Mouse (Mus musculus): ENCODE measurements around the gene Kiss1r.

The Kiss1r gene

GRCm38 (mm10) chr10:79924998-79925784 is 8.4 kb downstream of the Kiss1r start:
- DNase-seq (ENCODE audit: low spot score): peak; percentile 92

GRCm38 (mm10) chr10:79925785-79926490 is 9.2 kb downstream of the Kiss1r start:
- no peak for DNase-seq (ENCODE audit: low spot score)

GRCm38 (mm10) chr10:79926491-79927323 is 9.9 kb downstream of the Kiss1r start, which contains the start of gene Arid3a:
Gene Arid3a (plus strand): TSS chr10:79927043.
- DNase-seq (ENCODE audit: low spot score): peak; percentile 91

- peak; percentile 41 for DNase-seq (ENCODE audit: low spot score)
Measured at GRCm38 (mm10) chr10:79927324-79928029, 10.7 kb downstream of the Kiss1r start.

GRCm38 (mm10) chr10:79928030-79928694 is 11.4 kb downstream of the Kiss1r start:
- no peak for DNase-seq (ENCODE audit: low spot score)

- no peak for DNase-seq (ENCODE audit: low spot score)
Measured at GRCm38 (mm10) chr10:79928907-79929701, 12.3 kb downstream of the Kiss1r start.

- DNase-seq (ENCODE audit: low spot score): no peak
Measured at GRCm38 (mm10) chr10:79929967-79930825, 13.4 kb downstream of the Kiss1r start.

GRCm38 (mm10) chr10:79930826-79931186 is 14.0 kb downstream of the Kiss1r start:
- no peak for DNase-seq (ENCODE audit: low spot score)

GRCm38 (mm10) chr10:79931797-79932196 is 15.0 kb downstream of the Kiss1r start:
- no peak for DNase-seq (ENCODE audit: low spot score)

- DNase-seq (ENCODE audit: low spot score): peak; percentile 72
Measured at GRCm38 (mm10) chr10:79932736-79933135, 16.0 kb downstream of the Kiss1r start.

GRCm38 (mm10) chr10:79933145-79933679 is 16.4 kb downstream of the Kiss1r start:
- peak; percentile 56 for DNase-seq (ENCODE audit: low spot score)

- no peak for DNase-seq (ENCODE audit: low spot score)
Measured at GRCm38 (mm10) chr10:79933861-79934260, 17.1 kb downstream of the Kiss1r start.

GRCm38 (mm10) chr10:79934272-79934721 is 17.5 kb downstream of the Kiss1r start:
- peak; percentile 80 for DNase-seq (ENCODE audit: low spot score)

- DNase-seq (ENCODE audit: low spot score): no peak
Measured at GRCm38 (mm10) chr10:79934794-79935569, 18.2 kb downstream of the Kiss1r start.

- no peak for DNase-seq (ENCODE audit: low spot score)
Measured at GRCm38 (mm10) chr10:79936284-79936910, 19.6 kb downstream of the Kiss1r start.

- peak; percentile 89 for DNase-seq (ENCODE audit: low spot score)
Measured at GRCm38 (mm10) chr10:79936911-79937441, 20.2 kb downstream of the Kiss1r start.

GRCm38 (mm10) chr10:79937775-79938526 is 21.2 kb downstream of the Kiss1r start:
- no peak for DNase-seq (ENCODE audit: low spot score)

Data from urinary bladder, postnatal 14 days (tissue).